Mouse (Mus musculus) lung, postnatal 0 days (tissue): ENCODE measurements around the gene Adcy6. TPM values are rescaled to one million over a fixed set of nuclear protein-coding genes. Genes with fewer than 3 reads are reported as not detected.

Experiments used
- ATAC-seq: fragments of 200-750 bp; cut with Nextera tagmentation; 2 replicates; pipeline ENCODE4 v1.8.0; 2017; ENCODE audit warnings: moderate library complexity
- DNase-seq: peaks from one replicate; pipeline ENCODE4 v3.0.0-alpha.2; 2016; ENCODE audit warnings: low spot score
- H3K27ac ChIP-seq: fragments of 300-500 bp; sonication (generic); 2 replicates; pipeline ENCODE4 v1.5.1; 2014; ENCODE audit warnings: antibody characterized with exemption, mild to moderate bottlenecking, low read length, mixed read lengths
- H3K27me3 ChIP-seq: fragments of 300-500 bp; sonication (generic); replicated peaks from 2 replicates; pipeline ENCODE4 v1.6.1; 2014; ENCODE audit warnings: low read length, mixed read lengths; ENCODE audit not compliant: insufficient read depth
- H3K36me3 ChIP-seq: fragments of 300-500 bp; sonication (generic); 2 replicates; pipeline ENCODE4 v1.6.1; 2014; ENCODE audit warnings: low read length, mixed read lengths; ENCODE audit not compliant: insufficient read depth
- H3K4me1 ChIP-seq: fragments of 300-500 bp; sonication (generic); 2 replicates; pipeline ENCODE4 v1.6.1; 2014; ENCODE audit warnings: antibody characterized with exemption, low read depth, low read length, mixed read lengths; ENCODE audit not compliant: insufficient read depth
- H3K4me2 ChIP-seq: fragments of 300-500 bp; sonication (generic); replicated peaks from 2 replicates; pipeline ENCODE4 v1.6.1; 2014; ENCODE audit warnings: low read depth, mild to moderate bottlenecking, low read length, moderate library complexity, mixed read lengths
- H3K4me3 ChIP-seq: fragments of 300-500 bp; sonication (generic); 2 replicates; pipeline ENCODE4 v1.5.1; 2014; ENCODE audit warnings: low read depth, low read length
- H3K9ac ChIP-seq: fragments of 300-500 bp; sonication (generic); replicated peaks from 2 replicates; pipeline ENCODE4 v1.6.1; 2014; ENCODE audit warnings: low read depth, mild to moderate bottlenecking
- H3K9me3 ChIP-seq: fragments of 300-500 bp; sonication (generic); 2 replicates; pipeline ENCODE4 v1.6.1; 2016; ENCODE audit warnings: low read length, mixed read lengths
- CTCF ChIP-seq: IDR thresholded peaks from 2 replicates; pipeline ENCODE4 v1.5.1; 2016; ENCODE audit warnings: antibody characterized with exemption, mild to moderate bottlenecking
- EP300 ChIP-seq: IDR thresholded peaks from 2 replicates; pipeline ENCODE4 v1.6.1; 2016; ENCODE audit warnings: antibody characterized with exemption, mild to moderate bottlenecking, control low read depth
- WGBS: fragments of 180-500 bp; shearing (Covaris S2); extraction: QIAGEN DNeasy Blood & Tissue Kit; methylation state at CpG from one replicate; pipeline ENCODE4 v1.1.7; 2014; 5-methylcytosine and 5-hydroxymethylcytosine counted together
- polyA plus RNA-seq: library from polyadenylated mRNA; unstranded; fragments of >200 nt; fragmentation: Nextera tagmentation; extraction: Ambion mirVana; gene quantifications from 2 replicates; pipeline ENCODE4 v1.2.1, GENCODE M21; 2015

Gene Adcy6
- polyA plus RNA-seq, 1 experiment from 2014 or later, result 9.2 TPM

DNA sequence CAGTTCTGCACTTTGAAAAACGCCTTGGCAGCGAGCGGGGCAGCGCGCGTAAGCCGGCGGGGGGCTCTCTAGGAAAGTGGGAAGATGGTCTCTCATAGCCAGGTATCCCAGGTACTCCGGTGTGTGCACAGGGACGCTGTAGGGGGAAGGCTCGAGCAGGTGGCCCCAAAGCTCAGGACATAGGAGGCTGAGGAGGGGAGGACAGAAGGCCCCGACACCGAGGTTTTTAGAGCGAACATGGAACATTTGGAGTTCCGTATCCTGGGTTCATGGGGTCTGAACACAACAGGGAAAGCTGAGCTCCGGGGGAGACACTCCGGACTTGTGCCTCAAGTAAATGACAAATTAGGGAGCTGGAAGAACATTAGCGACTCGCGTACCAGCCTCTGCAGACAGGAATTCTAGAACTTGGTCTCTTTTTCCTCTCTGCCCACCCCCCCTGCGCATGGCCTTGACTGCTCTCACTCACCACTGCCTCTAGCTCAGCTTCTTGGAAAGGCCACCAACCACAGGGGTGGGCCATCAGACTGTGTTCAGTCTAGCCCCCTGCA lies 25.5 kb upstream of the Adcy6 start:
- Histone ChIP-seq H3K9me3 (no peaks in the 10 kb centered on the region), H3K27ac (no peak overlapping the region), H3K27me3 (peaks cover 13% of the 10 kb centered on the region), H3K9ac (no peak overlapping the region; the same call in 1 of the 2 replicates), H3K4me3 (peak overlapping the region; percentile 79), H3K4me2 (peak overlapping the region; percentile 99), H3K4me1 (peaks cover 11% of the 10 kb centered on the region; the same call in 1 of the 2 replicates), H3K36me3 (no peaks in the 10 kb centered on the region)
- DNase-seq (no peak), ATAC-seq (no peak)
- WGBS, result 6% methylated on average over 21 of the region's 21 CpGs
- TF ChIP-seq CTCF, result 0 out of 2 replicates have a peak, but pooled peaks have one; percentile 3
- no peak for TF ChIP-seq EP300

DNA sequence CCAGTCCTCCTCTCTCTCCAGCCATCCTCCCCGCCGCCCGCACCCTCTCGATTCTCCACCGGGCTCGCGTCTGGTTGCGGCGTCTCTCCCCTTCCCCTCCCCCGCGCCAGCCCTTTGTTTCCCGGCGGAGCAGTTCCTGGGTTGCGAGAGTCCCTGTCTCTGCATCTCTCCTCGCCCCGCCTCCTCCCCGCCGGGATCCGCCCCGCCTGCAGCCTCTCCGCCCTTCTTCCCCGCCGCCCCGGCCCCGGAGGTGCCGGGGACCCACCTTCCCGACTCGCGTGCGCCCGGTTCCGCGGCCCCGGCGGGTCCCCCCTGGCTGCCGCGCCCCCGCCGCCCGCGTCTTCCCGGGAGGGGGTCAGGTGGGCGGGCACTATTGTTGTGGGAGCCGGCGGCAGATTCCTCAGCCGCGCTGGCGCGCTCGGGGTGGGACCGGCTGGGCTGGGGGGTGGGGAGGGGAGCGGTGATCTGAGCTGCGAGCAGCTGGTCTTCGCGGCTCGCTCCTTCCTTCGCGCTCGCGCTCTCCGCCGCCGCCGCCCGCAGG lies 24.7 kb upstream of the Adcy6 start:
- Histone ChIP-seq H3K4me3 (peak overlapping the region; percentile 79), H3K27ac (no peak overlapping the region), H3K27me3 (peaks cover 13% of the 10 kb centered on the region), H3K36me3 (no peaks in the 10 kb centered on the region), H3K9me3 (no peaks in the 10 kb centered on the region), H3K9ac (peak overlapping the region; percentile 38; the same call in 1 of the 2 replicates), H3K4me1 (peaks cover 11% of the 10 kb centered on the region; the same call in 1 of the 2 replicates), H3K4me2 (peak overlapping the region; percentile 99)
- DNase-seq (peak; percentile 69), ATAC-seq (peak; percentile 58)
- TF ChIP-seq CTCF (no peak), EP300 (no peak)
- WGBS, result 2% methylated on average over 42 of the region's 65 CpGs

DNA sequence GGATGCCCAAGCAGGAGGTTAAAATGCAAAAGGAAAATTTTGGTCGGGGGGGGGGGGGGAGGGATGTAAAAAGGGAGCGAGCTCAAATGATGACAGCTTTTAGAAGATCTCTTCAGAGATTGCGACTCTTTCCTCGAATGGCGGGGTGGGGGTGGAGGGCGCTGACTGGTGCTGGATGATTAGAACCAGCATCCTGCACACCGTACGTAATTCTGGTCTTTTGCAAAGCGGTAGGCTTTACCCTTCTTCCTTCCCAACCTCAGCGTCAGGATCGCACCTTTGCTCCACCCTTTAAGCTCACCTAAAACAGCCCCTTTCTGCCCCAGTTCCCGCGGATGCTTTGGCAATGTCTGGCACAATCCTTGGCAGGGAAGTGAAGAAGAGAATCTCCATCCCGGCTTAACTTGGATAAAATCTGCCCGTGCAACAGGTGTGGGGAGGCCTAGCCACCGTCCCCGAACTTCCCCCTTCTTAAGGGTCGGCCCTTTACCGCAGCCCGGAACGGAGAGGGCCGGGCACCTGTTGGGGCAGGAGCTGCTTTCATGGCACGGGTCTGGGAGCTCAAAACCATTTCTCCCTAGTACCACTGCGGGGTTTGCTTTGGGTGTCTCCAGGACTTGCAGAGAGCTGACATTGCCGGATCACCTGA lies 24.1 kb upstream of the Adcy6 start:
- Histone ChIP-seq H3K36me3 (no peaks in the 10 kb centered on the region), H3K27me3 (peaks cover 13% of the 10 kb centered on the region), H3K4me2 (peak overlapping the region; percentile 99), H3K27ac (no peak overlapping the region), H3K4me1 (peaks cover 11% of the 10 kb centered on the region; the same call in 1 of the 2 replicates), H3K9ac (no peak overlapping the region), H3K9me3 (no peaks in the 10 kb centered on the region), H3K4me3 (peak overlapping the region; percentile 79)
- ATAC-seq (no peak), DNase-seq (no peak)
- TF ChIP-seq EP300 (no peak), CTCF (no peak)
- under 1% methylated on average over 25 of the region's 25 CpGs for WGBS

DNA sequence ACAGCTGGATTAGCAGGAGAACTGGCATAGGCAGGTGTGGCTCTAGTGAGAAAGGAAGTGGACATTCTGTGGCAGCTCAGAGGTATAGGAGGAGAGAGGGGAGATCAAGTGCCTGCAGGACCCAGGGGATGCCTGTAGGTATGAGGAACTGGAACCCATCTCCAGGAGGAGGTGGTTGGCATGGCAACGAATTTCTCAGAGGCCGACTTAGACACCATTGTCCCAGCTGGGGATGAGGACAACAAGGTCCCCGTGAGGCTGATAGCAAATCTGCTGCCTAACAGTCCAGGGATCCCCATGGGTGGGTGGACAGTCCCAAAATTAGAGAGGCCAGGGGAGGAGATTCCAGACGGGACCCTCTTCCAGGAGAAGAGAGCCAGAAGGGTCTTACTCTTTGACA lies 23.0 kb upstream of the Adcy6 start:
- peaks cover 13% of the 10 kb centered on the region for H3K27me3 ChIP-seq

DNA sequence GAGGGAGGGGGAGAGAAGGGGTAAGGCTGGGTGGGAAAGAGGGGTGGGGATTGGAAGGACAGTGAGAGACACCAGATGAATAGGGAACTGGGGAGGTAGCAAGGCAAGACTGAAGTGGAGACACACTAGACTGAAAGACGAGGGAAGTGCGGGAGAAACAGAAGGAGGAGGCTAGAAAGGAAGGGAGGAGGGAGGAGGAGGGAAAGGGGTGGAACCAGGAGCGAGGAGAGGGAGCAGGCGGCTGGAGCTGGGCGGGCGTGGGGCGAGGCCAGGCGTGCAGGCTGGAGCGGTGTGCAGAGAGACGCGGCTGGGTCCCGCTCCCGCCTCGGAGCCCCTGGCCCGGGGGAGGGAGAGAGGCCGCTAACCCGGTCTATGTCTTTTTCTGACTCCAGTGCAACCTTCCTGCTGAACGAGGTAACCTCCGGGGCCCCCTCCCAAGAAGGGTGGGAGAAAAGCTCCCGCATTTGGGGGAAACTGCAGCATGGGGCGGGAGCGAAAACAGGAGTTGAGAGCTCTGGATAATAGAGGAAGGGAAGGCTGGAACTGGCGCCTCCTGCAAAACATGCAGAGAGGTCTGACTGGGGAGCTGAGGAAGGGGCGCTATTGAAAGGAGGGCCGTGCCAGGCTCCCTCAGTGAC lies 22.4 kb upstream of the Adcy6 start:
- TF ChIP-seq CTCF (no peak), EP300 (no peak)
- Histone ChIP-seq H3K27me3 (peaks cover 13% of the 10 kb centered on the region), H3K4me1 (peaks cover 17% of the 10 kb centered on the region; the same call in 1 of the 2 replicates), H3K36me3 (no peaks in the 10 kb centered on the region), H3K27ac (no peak overlapping the region), H3K9me3 (no peaks in the 10 kb centered on the region), H3K4me2 (peak overlapping the region; percentile 57), H3K4me3 (peak overlapping the region; percentile 28), H3K9ac (no peak overlapping the region)
- DNase-seq, result peak; percentile 87
- WGBS, result under 1% methylated on average over 23 of the region's 25 CpGs
- peak; percentile 70 for ATAC-seq

More for the DNA sequence above, 23.0 kb upstream of the Adcy6 start:
- Histone ChIP-seq H3K9ac (no peak overlapping the region), H3K4me1 (peaks cover 17% of the 10 kb centered on the region; the same call in 1 of the 2 replicates), H3K36me3 (no peaks in the 10 kb centered on the region), H3K9me3 (no peaks in the 10 kb centered on the region), H3K4me2 (no peak overlapping the region), H3K27ac (no peak overlapping the region), H3K4me3 (no peak overlapping the region)
- WGBS, result 3% methylated on average over 4 of the region's 4 CpGs
- DNase-seq (no peak), ATAC-seq (no peak)
- TF ChIP-seq CTCF (no peak), EP300 (no peak)

DNA sequence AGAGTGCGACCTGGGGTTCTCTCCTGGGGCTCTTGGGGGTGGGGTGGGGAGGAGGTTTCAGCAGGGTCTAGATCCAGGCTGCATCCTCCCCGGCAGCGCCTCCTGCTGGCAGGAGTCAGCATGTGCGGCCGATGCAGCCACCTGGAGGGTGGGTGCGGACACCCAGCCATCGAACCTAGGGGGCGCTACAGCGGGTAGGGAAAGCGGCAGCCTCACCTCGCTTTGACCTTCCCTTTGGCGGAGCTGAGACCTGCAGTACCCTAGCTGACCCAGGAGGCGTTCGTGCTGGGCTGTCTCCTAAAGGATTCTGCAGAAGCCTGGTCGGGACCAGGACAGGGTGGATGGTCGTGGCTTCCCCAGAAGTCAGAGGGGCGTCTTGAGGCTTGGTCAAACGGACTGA lies 21.6 kb upstream of the Adcy6 start:
- Histone ChIP-seq H3K36me3 (no peaks in the 10 kb centered on the region), H3K4me2 (peak overlapping the region; percentile 57), H3K4me3 (peak overlapping the region; percentile 28; the same call in 1 of the 2 replicates), H3K9me3 (no peaks in the 10 kb centered on the region), H3K27me3 (peaks cover 13% of the 10 kb centered on the region), H3K9ac (no peak overlapping the region), H3K4me1 (peaks cover 17% of the 10 kb centered on the region; the same call in 1 of the 2 replicates), H3K27ac (no peak overlapping the region)
- TF ChIP-seq CTCF (peak; percentile 94), EP300 (no peak)
- ATAC-seq, result peak; percentile 35
- peak; percentile 77 for DNase-seq
- 1% methylated on average over 17 of the region's 18 CpGs for WGBS
